Mouse (Mus musculus): ENCODE measurements around the gene Six2.

The Six2 gene

GRCm38 (mm10) chr17:85688236-85688910 is at the start of gene Six2:
TSS of gene Six2 (minus strand) at chr17:85688274.
- peak in 1 of 2 experiments; percentile 31 for DNase-seq

GRCm38 (mm10) chr17:85737090-85737780 is 49.2 kb upstream of the Six2 start:
- no peak for DNase-seq

- no peak for DNase-seq
These were observed 43.3 kb upstream of the Six2 start for GRCm38 (mm10) chr17:85731329-85731728.

GRCm38 (mm10) chr17:85730231-85731015 is 42.3 kb upstream of the Six2 start:
- peak; percentile 33 to 60 for DNase-seq

GRCm38 (mm10) chr17:85728071-85728718 is 40.1 kb upstream of the Six2 start:
- DNase-seq: peak; percentile 76 to 89

GRCm38 (mm10) chr17:85725988-85726387 is 37.9 kb upstream of the Six2 start:
- no peak for DNase-seq

GRCm38 (mm10) chr17:85723166-85723565 is 35.1 kb upstream of the Six2 start:
- peak; percentile 16 to 28 for DNase-seq

GRCm38 (mm10) chr17:85717266-85717665 is 29.2 kb upstream of the Six2 start:
- peak; percentile 53 to 75 for DNase-seq

- DNase-seq: no peak
These were observed 27.7 kb upstream of the Six2 start for GRCm38 (mm10) chr17:85715784-85716183.

- no peak for DNase-seq
These were observed 26.3 kb upstream of the Six2 start for GRCm38 (mm10) chr17:85714370-85714769.

GRCm38 (mm10) chr17:85712874-85713273 is 24.8 kb upstream of the Six2 start:
- peak in 1 of 2 experiments; percentile 9 for DNase-seq

GRCm38 (mm10) chr17:85704369-85705260 is 16.5 kb upstream of the Six2 start:
- DNase-seq: peak in 1 of 2 experiments; percentile 38

- peak; percentile 52 to 55 for DNase-seq
These were observed 12.0 kb upstream of the Six2 start for GRCm38 (mm10) chr17:85700028-85700427.

GRCm38 (mm10) chr17:85698643-85699042 is 10.6 kb upstream of the Six2 start:
- no peak for DNase-seq

GRCm38 (mm10) chr17:85697976-85698375 is 9.9 kb upstream of the Six2 start:
- DNase-seq: no peak

GRCm38 (mm10) chr17:85694499-85694898 is 6.4 kb upstream of the Six2 start:
- DNase-seq: no peak

- DNase-seq: no peak
These were observed 5.0 kb upstream of the Six2 start for GRCm38 (mm10) chr17:85693101-85693500.

- DNase-seq: no peak
These were observed 4.5 kb upstream of the Six2 start for GRCm38 (mm10) chr17:85692594-85692993.

- DNase-seq: peak; percentile 38 to 65
These were observed 3.8 kb upstream of the Six2 start for GRCm38 (mm10) chr17:85691701-85692536.

- DNase-seq: no peak
These were observed 2.9 kb upstream of the Six2 start for GRCm38 (mm10) chr17:85690969-85691335.

Measured in cerebellum, postnatal 10 days (tissue).